Mouse (Mus musculus) liver, embryonic 18 days (tissue): ENCODE data around the gene Hpf1. TPM values are rescaled to one million over a fixed set of nuclear protein-coding genes. Genes with fewer than 3 reads are reported as not detected.

Experiments used
- polyA plus RNA-seq: library from polyadenylated mRNA; depleted of rRNA; stranded (reverse); fragments of >200 nt; gene quantifications from 2 replicates; pipeline ENCODE4 v1.2.3, GENCODE M21; 2012; rRNA removed

Hpf1 gene
- 17.5 and 19.6 TPM in 2 replicates for polyA plus RNA-seq

GRCm38 (mm10) chr8:60889843-60890519 lies at the start of gene Hpf1:
Gene Hpf1, plus strand, starts transcription at chr8:60890418.

Other genes with a start within 250 kb of the Hpf1 start
- gene Clcn3, start 92.9 kb downstream of the Hpf1 start, polyA plus RNA-seq, result 19.4 and 20.4 TPM in 2 replicates
- 2.4 and 2.6 TPM in 2 replicates for gene Nek1, start 102.8 kb downstream of the Hpf1 start, polyA plus RNA-seq